Mouse (Mus musculus) stomach, postnatal 0 days (tissue): ENCODE results near the gene Prr15. TPM values are rescaled to one million over a fixed set of nuclear protein-coding genes. Genes with fewer than 3 reads are reported as not detected.

Source experiments
- ATAC-seq: fragments of 200-750 bp; cut with Nextera tagmentation; 2 replicates; pipeline ENCODE4 v1.8.0; 2017; ENCODE audit not compliant: low FRiP score, low TSS enrichment
- DNase-seq: peaks from one replicate; pipeline ENCODE4 v3.0.0-alpha.2; 2016; ENCODE audit warnings: low spot score
- H3K27ac ChIP-seq: fragments of 300-500 bp; sonication (generic); replicated peaks from 2 replicates; pipeline ENCODE4 v1.5.1; 2014; ENCODE audit warnings: mild to moderate bottlenecking, control low read depth
- H3K27me3 ChIP-seq: fragments of 300-500 bp; sonication (generic); 2 replicates; pipeline ENCODE4 v1.6.1; 2014; ENCODE audit warnings: low read length; ENCODE audit not compliant: control insufficient read depth, insufficient read depth
- H3K36me3 ChIP-seq: fragments of 300-500 bp; sonication (generic); 2 replicates; pipeline ENCODE4 v1.6.1; 2014; ENCODE audit warnings: low read length, mixed read lengths; ENCODE audit not compliant: control insufficient read depth, insufficient read depth
- H3K4me1 ChIP-seq: fragments of 300-500 bp; sonication (generic); replicated peaks from 2 replicates; pipeline ENCODE4 v1.6.1; 2014; ENCODE audit warnings: antibody characterized with exemption; ENCODE audit not compliant: control insufficient read depth, insufficient read depth
- H3K4me2 ChIP-seq: fragments of 300-500 bp; sonication (generic); replicated peaks from 2 replicates; pipeline ENCODE4 v1.6.1; 2014; ENCODE audit warnings: low read depth, mild to moderate bottlenecking, control low read depth, moderate library complexity
- H3K4me3 ChIP-seq: fragments of 300-500 bp; sonication (generic); 2 replicates; pipeline ENCODE4 v1.5.1; 2014; ENCODE audit warnings: low read depth, low read length, control low read depth
- H3K9ac ChIP-seq: fragments of 300-500 bp; sonication (generic); 2 replicates; pipeline ENCODE4 v1.6.1; 2014; ENCODE audit warnings: mild to moderate bottlenecking, low read length, control low read depth, mixed read lengths
- H3K9me3 ChIP-seq: fragments of 300-500 bp; sonication (generic); 2 replicates; pipeline ENCODE4 v1.6.1; 2016; ENCODE audit warnings: low read length; ENCODE audit not compliant: control insufficient read depth
- CTCF ChIP-seq: IDR thresholded peaks from 2 replicates; pipeline ENCODE4 v1.5.1; 2016; ENCODE audit warnings: antibody characterized with exemption, low read depth, mild to moderate bottlenecking, moderate library complexity
- EP300 ChIP-seq: optimal IDR thresholded peaks from 2 replicates; pipeline ENCODE3; 2016; ENCODE audit warnings: antibody characterized with exemption
- WGBS: fragments of 180-500 bp; shearing (Covaris S2); extraction: QIAGEN DNeasy Blood & Tissue Kit; methylation state at CpG from one replicate; pipeline ENCODE4 v1.1.7; 2014; 5-methylcytosine and 5-hydroxymethylcytosine counted together
- polyA plus RNA-seq: library from polyadenylated mRNA; unstranded; fragments of >200 nt; fragmentation: Nextera tagmentation; extraction: Ambion mirVana; gene quantifications from 2 replicates; pipeline ENCODE4 v1.2.1, GENCODE M21; 2015

The Prr15 gene
- 6.9 and 8.2 TPM in 2 replicates for polyA plus RNA-seq

- no peaks in the 10 kb centered on the region for H3K9me3 ChIP-seq
- 42% methylated on average over 3 of the region's 3 CpGs for WGBS
- H3K36me3 ChIP-seq = no peaks in the 10 kb centered on the region
- ATAC-seq (no peak), DNase-seq (no peak)
- peak within 1 kb of the TSS; percentile 93 for H3K4me2 ChIP-seq
- no peaks in the 10 kb centered on the region for H3K4me1 ChIP-seq
- H3K27ac ChIP-seq = no peak within 1 kb of the TSS
- TF ChIP-seq CTCF (no peak), EP300 (no peak)
- H3K9ac ChIP-seq = peak within 1 kb of the TSS; percentile 45
- no peaks in the 10 kb centered on the region for H3K27me3 ChIP-seq
- H3K4me3 ChIP-seq = peak within 1 kb of the TSS; percentile 45
These were observed at the start of gene Prr15 for GRCm38 (mm10) chr6:54325246-54325885. Gene Prr15 (plus strand): TSS chr6:54325835.

GRCm38 (mm10) chr6:54277234-54277633 lies 48.4 kb upstream of the Prr15 start:
- Histone ChIP-seq H3K4me1 (peaks cover 5% of the 10 kb centered on the region), H3K27me3 (no peaks in the 10 kb centered on the region), H3K4me2 (no peak overlapping the region), H3K27ac (no peak overlapping the region), H3K9ac (no peak overlapping the region), H3K9me3 (no peaks in the 10 kb centered on the region), H3K4me3 (no peak overlapping the region), H3K36me3 (no peaks in the 10 kb centered on the region)
- 51% methylated on average over 4 of the region's 4 CpGs for WGBS
- DNase-seq (no peak), ATAC-seq (no peak)
- no peak for TF ChIP-seq EP300

- WGBS = 46% methylated on average over 5 of the region's 5 CpGs
- no peaks in the 10 kb centered on the region for H3K27me3 ChIP-seq
- no peak overlapping the region for H3K27ac ChIP-seq
- no peaks in the 10 kb centered on the region for H3K36me3 ChIP-seq
- H3K4me2 ChIP-seq = no peak overlapping the region
- H3K4me3 ChIP-seq = no peak overlapping the region
- ATAC-seq (no peak), DNase-seq (no peak)
- no peak overlapping the region for H3K9ac ChIP-seq
- peaks cover 5% of the 10 kb centered on the region for H3K4me1 ChIP-seq
- H3K9me3 ChIP-seq = no peaks in the 10 kb centered on the region
- TF ChIP-seq CTCF (no peak), EP300 (no peak)
These were observed 47.8 kb upstream of the Prr15 start for GRCm38 (mm10) chr6:54277828-54278227.

GRCm38 (mm10) chr6:54278613-54279012 lies 47.0 kb upstream of the Prr15 start:
- no peak for ATAC-seq
- Histone ChIP-seq H3K27me3 (no peaks in the 10 kb centered on the region), H3K9ac (no peak overlapping the region), H3K36me3 (no peaks in the 10 kb centered on the region), H3K4me3 (no peak overlapping the region), H3K9me3 (no peaks in the 10 kb centered on the region), H3K27ac (no peak overlapping the region), H3K4me2 (no peak overlapping the region), H3K4me1 (peaks cover 5% of the 10 kb centered on the region)
- WGBS = 58% methylated on average over 2 of the region's 2 CpGs
- DNase-seq = no peak
- TF ChIP-seq EP300 = no peak
- TF ChIP-seq CTCF = no peak

- H3K36me3 ChIP-seq = no peaks in the 10 kb centered on the region
- no peaks in the 10 kb centered on the region for H3K27me3 ChIP-seq
- 33% methylated on average over 11 of the region's 11 CpGs for WGBS
- H3K4me1 ChIP-seq = peaks cover 5% of the 10 kb centered on the region
- no peak overlapping the region for H3K4me2 ChIP-seq
- no peak overlapping the region for H3K4me3 ChIP-seq
- no peak for TF ChIP-seq CTCF
- no peak for TF ChIP-seq EP300
- no peak overlapping the region for H3K27ac ChIP-seq
- H3K9ac ChIP-seq = no peak overlapping the region
- DNase-seq (no peak), ATAC-seq (peak; percentile 49; the same call in 1 of the 2 replicates)
- H3K9me3 ChIP-seq = no peaks in the 10 kb centered on the region
These were observed 46.2 kb upstream of the Prr15 start for GRCm38 (mm10) chr6:54279391-54279790.

GRCm38 (mm10) chr6:54280248-54280647 lies 45.4 kb upstream of the Prr15 start:
- Histone ChIP-seq H3K9ac (no peak overlapping the region), H3K4me2 (no peak overlapping the region), H3K27ac (no peak overlapping the region), H3K4me1 (peaks cover 5% of the 10 kb centered on the region), H3K9me3 (no peaks in the 10 kb centered on the region), H3K36me3 (no peaks in the 10 kb centered on the region), H3K27me3 (no peaks in the 10 kb centered on the region), H3K4me3 (no peak overlapping the region)
- DNase-seq (no peak), ATAC-seq (no peak)
- 78% methylated on average over 6 of the region's 6 CpGs for WGBS
- TF ChIP-seq EP300 (no peak), CTCF (no peak)
